Mouse (Mus musculus) retina, postnatal 7 days (tissue): ENCODE data around the gene Slc22a6.

Source experiments
- DNase-seq: peaks from one replicate; pipeline ENCODE4 v3.0.0-alpha.2; 2012; ENCODE audit warnings: low read depth, low spot score

Slc22a6 gene

DNA sequence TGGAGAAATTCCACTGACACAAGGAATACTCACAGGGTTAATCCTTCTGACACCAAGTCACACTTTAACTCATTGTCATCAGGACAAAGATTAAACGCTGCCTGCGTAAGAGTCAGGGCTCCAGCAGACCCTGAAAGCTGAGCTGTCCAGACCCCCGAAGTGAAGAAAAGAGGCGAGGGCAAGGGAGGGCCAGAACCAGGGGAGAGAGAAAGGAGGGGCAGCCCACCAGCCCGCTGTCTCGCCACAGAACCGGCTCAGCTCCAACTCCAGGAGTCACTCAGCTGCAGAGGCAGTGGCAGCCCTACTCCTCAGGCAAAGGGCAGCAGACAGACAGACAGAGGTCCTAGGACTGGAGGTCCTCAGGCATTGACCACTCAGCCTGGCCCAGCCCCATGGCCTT is at the start of gene Slc22a6:
Slc22a6 (plus strand) TSS at position 136 of the 400 bp plus-strand sequence.
- no peak for DNase-seq

DNA sequence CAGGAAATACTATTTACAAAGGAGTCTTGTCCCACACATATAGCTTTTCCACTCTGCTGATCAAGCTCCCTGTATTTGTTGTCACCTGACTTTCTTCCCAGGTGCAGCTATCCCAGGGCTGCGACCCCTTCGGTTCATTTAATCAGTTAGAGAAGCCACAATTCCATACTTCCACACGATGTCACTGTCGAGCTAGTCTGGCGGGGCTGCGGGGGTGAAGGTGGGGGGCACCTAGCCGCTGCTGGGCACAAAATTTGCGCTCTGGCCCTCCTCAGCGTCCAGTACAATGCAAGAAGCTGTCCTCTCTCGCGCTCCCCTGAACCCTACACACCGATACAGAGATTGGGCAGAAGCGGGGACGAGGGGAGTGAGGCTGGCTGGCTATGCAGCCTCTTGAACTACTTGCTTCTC is 48.4 kb upstream of the Slc22a6 start:
- DNase-seq, result no peak

DNA sequence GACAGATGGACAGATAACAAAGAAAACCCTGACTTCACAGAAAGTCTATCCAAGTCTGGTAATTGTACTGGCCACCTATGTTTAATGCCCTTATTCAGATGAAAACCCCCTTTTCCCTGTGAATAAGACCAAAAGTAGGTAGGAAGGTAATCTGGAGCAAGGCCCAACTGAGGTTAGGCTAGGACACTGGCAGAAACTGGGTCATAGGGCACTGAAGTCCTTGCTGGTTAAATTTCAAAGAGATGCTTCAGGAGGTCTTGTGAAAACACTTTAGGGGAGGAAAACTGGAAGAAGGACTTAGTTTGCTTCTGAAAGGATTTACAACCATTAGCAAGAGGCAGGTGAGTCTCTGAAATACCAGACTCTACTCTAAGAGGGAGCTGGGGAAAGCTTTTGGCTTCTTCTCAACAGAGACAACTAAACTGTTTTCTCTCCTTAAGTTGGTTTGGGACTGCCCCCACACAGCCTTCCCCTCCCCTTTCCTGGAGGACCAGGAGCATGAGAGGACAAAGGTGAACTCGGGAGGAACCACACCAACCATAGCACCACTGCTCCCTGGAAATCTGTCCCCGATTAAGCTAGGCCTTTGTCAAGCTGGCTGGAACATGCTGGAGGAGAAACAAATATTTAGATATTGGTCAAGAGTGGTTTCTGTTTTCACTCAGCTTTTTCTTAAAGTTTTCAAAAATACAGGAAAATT is 47.3 kb upstream of the Slc22a6 start:
- DNase-seq, result no peak

DNA sequence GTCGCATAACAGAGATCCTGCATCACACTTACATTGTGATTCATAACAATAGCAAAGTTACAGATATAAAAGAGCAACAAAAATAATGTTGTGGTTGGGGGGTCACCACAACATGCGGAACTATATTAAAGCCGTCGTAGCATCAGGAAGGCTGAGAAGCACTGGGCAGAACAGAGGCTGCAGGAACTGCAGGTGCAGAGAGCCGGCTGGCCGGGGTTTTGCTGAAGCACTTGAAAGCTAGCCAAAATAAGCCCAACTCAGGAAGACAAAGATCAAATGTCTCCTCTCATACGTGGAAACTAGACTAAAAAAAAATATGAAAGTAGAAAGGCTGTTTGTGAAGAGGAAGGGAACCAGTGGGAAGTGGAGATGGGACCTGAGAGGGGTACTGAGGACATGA is 46.1 kb upstream of the Slc22a6 start:
- no peak for DNase-seq

DNA sequence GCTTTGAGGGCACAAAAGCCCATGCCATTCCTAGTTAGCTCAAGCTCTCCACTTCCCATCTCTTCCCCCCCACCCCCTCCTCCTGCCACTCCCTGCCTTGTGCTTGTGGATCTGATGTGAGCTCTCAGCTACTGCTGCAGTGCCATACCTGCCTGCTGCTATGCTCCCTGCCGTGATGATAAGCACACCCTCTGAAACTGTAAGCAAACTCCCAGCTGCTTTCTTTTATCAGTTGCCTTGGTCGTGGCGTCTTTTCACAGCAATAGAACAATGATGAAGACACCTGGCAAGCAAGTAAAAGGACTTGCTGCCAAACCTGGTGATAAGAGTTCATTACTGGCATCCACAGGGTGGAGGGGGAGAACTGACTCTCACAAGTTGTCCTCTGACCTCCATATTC is 45.4 kb upstream of the Slc22a6 start:
- DNase-seq, result no peak

DNA sequence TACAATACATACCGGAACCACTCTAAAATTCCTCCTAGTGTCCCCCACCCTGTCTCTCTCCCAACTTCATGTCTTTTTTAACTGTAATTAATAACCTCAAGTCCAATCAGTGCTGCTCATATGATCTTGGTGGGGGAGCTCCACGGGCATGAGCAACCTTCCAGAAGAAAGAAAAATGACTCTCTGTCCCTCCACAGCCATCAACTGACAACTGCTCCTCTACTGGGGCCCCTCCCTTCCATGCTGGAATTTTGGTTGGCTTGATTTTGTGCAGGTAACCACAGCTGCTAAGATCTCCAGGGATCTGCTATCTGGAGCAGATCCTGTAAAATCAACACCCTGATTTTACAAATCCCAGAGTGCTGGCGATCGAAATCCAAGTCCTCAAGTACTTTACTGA is 40.4 kb upstream of the Slc22a6 start:
- no peak for DNase-seq

DNA sequence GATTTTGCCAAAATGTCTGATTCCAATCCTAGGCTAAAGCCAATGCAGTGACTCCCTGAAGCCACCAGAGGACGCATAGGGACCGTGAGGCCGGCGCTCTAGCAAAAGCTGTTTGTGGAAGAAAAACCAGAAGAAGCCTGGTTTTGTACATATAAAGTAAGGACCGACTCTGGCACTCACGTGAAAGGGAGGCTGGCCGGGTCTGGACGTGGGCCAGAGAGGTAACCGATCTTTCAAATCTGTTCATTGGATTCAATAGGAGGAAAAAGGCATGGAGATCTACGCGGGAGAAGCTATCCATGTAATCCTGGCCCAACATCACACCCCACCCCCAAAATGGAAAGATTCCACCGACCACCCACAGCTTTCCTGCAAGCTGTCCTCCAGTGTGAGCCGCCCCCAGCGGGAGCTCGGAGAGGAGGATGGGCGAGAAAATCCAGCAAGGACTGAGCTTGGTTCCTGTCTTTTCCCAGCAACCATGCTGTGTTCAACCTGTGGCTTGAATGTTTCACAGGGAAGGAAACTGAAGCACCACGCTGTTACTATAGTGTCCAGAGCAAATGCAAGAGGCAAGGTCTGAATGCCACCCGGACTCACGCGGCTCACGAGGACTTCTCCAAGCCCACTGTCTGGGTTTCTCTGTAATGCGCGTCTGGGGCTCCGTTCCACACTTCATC is 39.4 kb upstream of the Slc22a6 start:
- DNase-seq, result peak; percentile 58

DNA sequence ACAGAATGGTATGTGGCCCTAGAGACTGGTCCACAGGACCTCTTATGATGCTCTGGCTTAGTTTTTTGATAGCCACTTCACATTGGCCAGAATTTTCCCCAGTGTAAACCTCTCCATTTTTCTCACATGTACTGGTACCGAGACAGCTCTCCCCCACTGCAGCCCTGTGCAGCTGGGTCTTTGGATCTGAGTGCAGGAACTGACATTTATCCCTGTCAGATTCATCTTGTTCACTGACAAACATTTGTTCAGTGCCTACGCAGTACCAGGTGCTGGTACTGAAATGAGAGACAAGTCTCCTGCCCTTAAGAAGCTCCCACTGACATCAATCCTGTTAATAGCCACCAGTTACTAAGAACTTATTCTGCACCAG is 38.9 kb upstream of the Slc22a6 start:
- DNase-seq, result no peak

DNA sequence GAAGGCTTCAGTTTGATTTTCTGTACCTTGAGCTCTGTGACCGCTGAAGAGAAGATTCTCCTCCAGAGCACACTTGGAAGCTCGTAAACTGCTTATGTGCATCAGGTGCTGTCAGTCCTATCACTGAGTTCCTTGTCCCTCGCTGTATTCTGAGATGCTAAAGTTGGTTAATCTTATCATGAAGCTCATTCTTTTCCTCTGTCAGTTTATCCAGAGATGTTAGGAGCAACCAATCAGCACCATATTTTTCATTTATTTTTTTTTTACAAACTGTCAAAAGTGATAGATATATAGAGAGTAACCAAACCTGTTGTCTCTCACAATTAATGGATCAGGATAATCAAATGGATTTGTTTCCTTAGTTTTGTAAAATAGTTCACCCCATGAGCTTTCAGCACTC is 32.5 kb upstream of the Slc22a6 start:
- DNase-seq, result no peak

DNA sequence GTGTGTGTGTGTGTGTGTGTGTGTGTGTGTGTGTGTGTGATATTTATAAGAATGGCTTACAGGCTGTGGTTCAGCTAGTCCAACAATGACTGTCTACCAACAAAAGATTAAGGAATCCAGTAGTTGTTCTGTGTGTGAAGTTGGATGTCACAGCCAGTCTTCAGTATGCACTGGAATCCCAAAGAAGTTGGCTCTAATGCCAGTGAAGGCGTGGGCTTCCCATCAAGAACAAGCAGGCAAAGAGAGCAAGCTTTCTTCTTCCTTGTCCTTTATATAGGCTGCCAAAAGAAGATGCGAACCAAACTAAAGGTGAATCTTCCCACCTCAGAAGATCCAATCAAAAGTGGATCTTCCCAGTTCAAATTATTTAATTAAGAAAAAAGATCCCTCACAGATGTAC is 31.9 kb upstream of the Slc22a6 start:
- no peak for DNase-seq

DNA sequence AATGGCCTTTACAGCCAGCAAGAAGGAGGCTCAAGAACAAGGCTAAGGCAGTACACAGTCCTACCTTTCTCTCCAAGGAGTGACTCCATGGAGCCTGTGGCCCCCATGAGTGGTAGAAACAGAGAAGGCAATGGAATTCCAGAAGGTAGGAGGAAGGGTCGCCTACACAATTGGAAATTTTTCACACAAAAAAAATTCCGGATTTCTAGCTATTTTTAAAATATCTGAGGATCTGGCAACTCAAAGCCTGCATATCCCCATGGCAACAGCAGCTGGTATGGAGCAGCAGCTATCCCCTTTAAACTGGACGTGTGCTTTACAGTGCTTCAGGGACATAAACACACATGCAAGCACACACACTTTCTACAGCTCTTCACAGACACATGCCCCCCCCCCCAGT is 31.5 kb upstream of the Slc22a6 start:
- no peak for DNase-seq

DNA sequence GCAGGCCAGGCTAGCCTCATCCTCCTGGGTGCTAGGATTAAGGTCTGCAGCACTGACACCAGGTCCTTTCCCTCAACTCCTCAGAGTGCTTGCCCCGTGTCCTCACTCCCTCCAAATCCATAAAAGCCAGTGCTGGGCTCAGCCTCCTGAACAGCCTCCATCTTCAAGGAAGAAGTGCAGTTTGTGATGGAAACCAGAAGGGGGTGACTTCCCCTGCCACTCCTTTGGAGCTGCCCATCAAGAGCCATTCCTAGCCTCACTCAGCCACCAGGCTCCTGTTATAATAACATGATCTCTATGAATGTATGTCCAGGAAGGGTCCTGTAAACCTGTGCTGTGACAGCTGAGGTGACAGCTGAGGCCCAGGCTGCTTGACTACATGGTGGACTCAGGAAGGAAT is 30.5 kb upstream of the Slc22a6 start:
- DNase-seq, result no peak

DNA sequence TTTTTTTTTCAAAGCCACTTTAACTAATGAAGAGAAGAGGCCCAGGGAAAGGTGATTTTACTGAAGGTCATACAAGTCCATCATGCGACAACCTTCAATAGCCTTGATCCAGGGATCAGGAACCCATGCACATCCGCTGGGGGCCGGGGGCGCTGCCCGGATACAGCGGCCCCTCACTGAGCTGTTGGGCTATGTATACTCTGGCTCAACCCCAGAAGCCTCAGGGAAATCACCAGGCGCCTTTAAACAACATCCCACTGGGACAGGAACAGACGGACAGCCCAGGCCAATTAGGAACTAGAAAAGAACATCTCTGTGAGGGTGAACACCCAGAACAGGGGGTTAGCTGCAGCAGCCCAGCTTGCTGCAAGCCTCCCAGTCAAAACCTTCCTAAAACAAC is 26.9 kb upstream of the Slc22a6 start, which contains the start of gene Slc22a8:
Slc22a8 (plus strand) TSS at position 301 of the 400 bp plus-strand sequence.
- DNase-seq, result no peak

DNA sequence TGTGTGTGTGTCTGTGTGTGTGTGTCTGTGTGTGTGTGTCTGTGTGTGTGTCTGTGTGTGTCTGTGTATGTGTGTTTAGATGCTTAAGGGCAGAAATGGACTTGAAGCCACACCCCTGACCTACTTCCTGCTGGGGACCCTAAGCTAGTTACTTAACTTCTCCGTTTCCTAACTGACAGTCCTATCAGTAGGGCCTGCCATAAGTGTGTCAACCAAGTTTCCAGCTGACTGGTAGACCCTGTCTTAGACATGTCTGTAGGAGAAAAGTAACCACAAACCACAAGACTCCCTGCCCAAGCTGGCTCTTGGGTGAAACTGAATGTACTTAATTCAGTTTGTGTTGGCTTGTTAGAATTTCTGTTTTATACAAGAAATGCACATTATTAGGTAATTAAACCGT is 25.7 kb upstream of the Slc22a6 start:
- no peak for DNase-seq

DNA sequence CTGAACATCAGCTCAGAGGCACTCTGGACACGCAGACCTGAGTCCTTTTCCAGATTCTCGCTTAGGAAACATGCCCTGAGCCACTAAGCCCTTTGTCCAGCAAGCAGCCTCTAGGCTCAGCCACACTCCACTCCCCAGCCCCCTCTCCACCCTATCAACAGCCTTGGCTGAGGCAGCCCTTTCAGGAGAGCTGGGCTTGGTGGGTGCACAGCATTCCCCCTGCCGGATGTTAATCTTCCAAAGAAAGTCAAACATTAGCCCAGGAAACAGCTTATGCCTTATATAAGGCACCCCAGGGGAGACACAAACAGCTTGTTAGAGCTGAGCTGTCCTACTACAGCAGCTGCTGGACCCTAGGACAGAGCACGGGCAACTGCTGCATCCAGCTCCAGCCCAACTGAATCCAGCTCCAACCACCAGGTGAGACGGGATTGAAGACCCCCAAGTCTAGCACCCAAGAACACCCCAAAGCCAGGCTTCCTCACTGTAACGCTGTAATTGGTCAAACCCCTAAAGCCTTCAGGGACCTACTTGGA is 24.9 kb upstream of the Slc22a6 start:
- no peak for DNase-seq

DNA sequence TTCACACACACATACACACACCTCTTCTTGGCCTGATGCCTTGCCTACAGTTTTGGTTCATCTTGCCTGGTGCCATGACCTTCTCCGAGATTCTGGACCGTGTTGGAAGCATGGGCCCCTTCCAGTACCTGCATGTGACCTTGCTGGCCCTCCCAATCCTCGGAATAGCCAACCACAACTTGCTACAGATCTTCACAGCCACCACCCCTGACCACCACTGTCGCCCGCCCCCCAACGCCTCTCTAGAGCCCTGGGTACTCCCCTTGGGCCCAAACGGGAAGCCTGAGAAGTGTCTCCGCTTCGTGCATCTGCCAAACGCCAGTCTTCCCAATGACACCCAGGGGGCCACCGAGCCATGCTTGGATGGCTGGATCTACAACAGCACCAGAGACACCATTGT is 24.0 kb upstream of the Slc22a6 start:
- DNase-seq, result no peak

DNA sequence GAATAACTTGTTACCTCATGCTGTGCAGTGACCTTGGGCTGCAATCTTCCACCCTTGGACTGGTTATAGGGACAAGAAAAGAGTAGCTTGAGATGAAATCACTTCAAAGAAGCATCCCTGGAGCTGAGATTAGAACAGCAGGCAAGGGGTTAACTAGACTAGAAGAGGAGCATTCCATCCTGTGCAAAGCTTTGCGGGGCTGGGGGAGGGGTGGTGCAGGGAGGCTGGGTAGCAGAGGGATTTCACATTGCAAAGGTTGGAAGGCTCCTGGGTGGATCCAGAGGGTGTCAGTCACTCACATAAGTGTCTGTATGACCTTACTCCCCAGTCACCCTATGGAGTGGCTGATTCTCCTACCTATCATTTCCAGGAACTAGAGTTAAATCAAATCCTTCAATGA is 23.3 kb upstream of the Slc22a6 start:
- DNase-seq, result no peak

DNA sequence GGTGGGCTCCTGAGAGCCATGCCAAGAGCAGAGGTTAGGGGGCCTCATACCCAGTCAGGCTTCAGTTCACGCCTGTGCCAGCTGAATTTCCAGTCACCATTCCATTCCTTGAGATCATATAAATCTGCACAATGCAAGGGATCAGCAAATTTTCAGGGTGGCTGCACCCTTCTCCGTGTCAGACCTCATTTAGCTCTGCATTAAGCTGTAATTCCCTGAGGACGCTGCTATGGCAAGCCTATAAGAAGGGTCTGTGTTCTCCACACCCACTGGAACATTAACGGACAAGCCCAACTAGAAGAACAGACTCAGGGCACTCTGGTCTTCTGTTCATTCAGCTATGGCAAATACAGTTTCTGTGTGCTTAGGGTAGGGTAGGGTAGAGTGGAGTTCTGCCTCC is 20.6 kb upstream of the Slc22a6 start:
- no peak for DNase-seq

DNA sequence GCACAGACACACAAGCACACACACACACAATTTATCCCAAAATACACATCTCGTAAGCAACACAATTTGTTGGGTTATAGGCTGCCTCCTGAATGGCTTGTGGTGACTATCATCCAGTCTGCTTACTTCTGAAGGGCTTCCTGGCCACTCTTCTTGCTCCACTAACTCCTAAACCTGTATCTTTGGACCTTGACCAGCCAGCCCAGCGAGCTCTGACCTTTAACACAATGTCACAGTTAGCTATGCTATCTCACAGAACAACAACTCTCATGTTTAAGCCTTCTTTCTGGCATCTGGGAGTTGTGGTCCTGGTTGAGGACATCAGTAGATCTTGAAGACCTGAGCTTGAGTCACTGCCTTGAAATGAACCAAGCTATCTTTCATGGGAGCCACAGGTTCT is 18.6 kb upstream of the Slc22a6 start:
- no peak for DNase-seq

DNA sequence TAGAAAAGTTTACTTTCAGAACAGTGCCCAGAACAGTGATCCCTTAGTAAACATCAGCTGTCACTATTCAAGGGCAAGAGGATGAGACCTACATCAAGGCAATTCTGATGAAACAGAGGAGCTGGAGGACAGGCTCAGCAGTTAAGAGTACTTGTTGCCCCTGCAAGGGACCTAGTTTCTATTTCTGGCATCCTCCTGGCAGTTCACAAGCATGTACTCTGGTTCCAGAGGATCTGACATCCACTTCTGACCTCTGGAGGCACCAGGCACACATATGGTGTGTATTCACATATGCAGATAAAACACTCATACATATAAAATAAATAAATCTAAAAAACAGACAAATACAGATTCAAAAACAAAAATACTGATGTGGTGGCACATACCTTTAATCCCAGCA is 15.9 kb upstream of the Slc22a6 start:
- DNase-seq, result no peak

DNA sequence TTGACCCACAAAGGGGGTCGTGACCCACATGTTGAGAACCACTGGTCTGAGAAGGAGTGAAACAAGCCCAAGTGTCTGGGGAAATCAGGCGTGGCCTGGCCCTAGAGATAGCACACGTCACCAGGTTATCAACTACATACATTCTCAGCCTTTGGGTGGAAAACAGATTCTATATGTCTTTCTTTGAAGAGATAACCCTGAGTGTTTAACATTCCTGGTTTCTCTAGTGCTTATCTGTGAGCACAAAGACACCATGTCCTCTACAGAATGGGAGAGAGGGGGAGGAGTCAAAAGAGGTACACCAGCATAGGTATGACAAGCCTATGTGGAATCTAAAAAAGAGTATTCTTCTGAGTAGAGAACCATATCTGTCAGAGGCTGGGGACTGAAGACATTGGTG is 14.9 kb upstream of the Slc22a6 start:
- no peak for DNase-seq

DNA sequence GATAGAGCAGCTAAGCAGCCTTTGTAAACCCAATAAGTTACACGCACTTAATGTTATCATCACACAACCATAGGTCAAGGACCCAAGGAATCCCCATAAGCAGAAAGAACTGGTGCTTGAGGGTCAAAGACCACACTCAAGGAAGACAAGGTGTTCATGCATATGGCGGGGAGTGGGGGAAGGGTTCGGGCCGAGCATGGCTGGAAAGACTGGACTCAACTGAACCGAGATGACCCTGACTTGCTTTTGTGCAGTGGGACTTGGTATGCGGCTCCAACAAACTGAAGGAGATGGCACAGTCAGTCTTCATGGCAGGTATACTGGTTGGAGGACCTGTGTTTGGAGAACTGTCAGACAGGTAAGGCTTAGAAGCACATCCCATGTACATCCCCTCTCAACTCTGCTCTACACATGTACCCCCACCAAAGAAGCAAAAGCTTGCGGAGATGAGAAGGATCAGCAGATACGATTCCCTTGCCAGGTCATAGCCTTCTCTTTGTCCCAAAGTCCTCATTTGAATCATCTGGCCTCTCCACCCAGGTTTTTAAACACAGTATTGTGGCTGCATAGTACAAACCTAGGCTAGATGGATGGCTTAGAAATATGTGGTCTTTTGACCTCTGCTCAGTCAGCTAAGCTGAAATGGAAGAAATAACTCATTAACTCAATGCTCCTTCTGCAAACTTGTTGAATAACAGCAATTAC is 13.2 kb upstream of the Slc22a6 start:
- no peak for DNase-seq

DNA sequence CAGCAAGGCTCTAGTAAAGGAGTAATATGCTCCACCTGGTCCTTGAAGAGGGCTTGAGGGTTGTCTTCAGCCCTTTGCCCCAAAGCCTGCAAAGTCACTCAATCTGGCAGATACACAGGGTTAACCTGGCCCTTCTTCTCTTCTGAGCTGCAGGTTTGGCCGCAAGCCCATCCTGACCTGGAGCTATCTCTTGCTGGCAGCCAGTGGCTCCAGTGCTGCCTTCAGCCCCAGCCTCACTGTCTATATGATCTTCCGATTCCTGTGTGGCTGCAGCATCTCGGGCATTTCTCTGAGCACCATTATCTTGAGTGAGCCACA is 12.6 kb upstream of the Slc22a6 start:
- DNase-seq, result no peak
